Mouse (Mus musculus): ENCODE measurements at regions not wholly inside any gene's neighbourhood (a gene's known extent, or its start where the extent isn't known, plus 50 kb on each side); places are given as distances from the start of the nearest gene placed in this dataset.

GRCm38 (mm10) chr3:147132830-147133229, 280.7 kb downstream of the Ttll7 start:
- no peak for TF ChIP-seq CTCF (IDR thresholded peaks at IDR 0.05; ENCODE audit: borderline replicate concordance, insufficient read depth, low read depth, low read length)
- TF ChIP-seq POLR2A (IDR thresholded peaks at IDR 0.05; ENCODE audit: borderline replicate concordance, insufficient read depth, low read length) = no peak
